16 mouse cellular contexts compared by ENCODE assay signal in the genomic region with DNA sequence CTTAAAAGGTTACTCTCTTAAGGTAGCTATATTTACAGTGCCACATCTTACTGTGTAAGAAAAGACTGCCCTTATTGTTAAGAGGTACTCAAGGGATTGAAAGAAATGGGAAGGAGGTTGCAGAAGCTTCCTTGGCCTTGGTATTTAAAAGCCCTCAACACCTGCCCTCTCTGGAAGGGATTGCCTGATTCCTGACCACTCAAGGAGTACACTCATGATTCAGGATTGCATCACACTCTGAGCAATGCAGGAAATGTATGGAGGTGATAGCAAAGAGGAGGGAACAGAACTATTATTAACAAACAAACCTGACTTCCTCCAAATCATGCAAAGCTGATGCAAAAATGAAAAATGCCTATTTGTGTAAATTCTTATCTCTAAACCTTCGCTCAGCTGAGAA.
"Had no signal": no experiment of that assay in that cellular context is flagged by ENCODE, and none has a peak within 500 bp of the region (broad histone marks: within the 10 kb centered on the region; RNA-seq: fewer than 3 reads in every experiment).

No protein-coding gene starts in this region.

- H3K9ac ChIP-seq: neural tube, embryonic 13.5 days; neural tube, embryonic 15.5 days; stomach, embryonic 15.5 days had no signal

- H3K36me3 ChIP-seq: neural tube, embryonic 13.5 days; neural tube, embryonic 15.5 days; stomach, embryonic 15.5 days had no signal

- H3K9me3 ChIP-seq: neural tube, embryonic 13.5 days; neural tube, embryonic 15.5 days; stomach, embryonic 15.5 days had no signal

- H3K27me3 ChIP-seq: neural tube, embryonic 13.5 days; neural tube, embryonic 15.5 days; stomach, embryonic 15.5 days had no signal

- H3K4me2 ChIP-seq: neural tube, embryonic 13.5 days; neural tube, embryonic 15.5 days; stomach, embryonic 15.5 days had no signal

- H3K4me1 ChIP-seq: neural tube, embryonic 13.5 days; neural tube, embryonic 15.5 days; stomach, embryonic 15.5 days had no signal

- H3K27ac ChIP-seq: neural tube, embryonic 13.5 days; neural tube, embryonic 15.5 days; stomach, embryonic 15.5 days; stomach, postnatal 0 days had no signal

- H3K4me3 ChIP-seq: neural tube, embryonic 13.5 days; neural tube, embryonic 15.5 days; stomach, embryonic 15.5 days had no signal

- DNase-seq: retina, postnatal 1 day; right cerebral cortex, adult 18-20 months; right cerebral cortex, postnatal 14 days; right cerebral cortex, postnatal 25 days; right cerebral cortex, postnatal 4 days; spleen, adult 18-20 months; thymus, adult 18-20 months; thymus, adult 2 months; thymus, postnatal 14 days; thymus, postnatal 25 days; thymus, postnatal 36 days; thymus, postnatal 4 days had no signal
